Mouse (Mus musculus) midbrain, embryonic 16.5 days (tissue): ENCODE data around the gene Gm20431. TPM values are rescaled to one million over a fixed set of nuclear protein-coding genes. Genes with fewer than 3 reads are reported as not detected.

Experiments used
- ATAC-seq: fragments of 200-750 bp; cut with Nextera tagmentation; 2 replicates; pipeline ENCODE4 v1.8.0; 2017; ENCODE audit warnings: moderate TSS enrichment
- H3K27ac ChIP-seq: fragments of 300-500 bp; sonication (generic); 2 replicates; pipeline ENCODE4 v1.5.1; 2014; ENCODE audit warnings: mild to moderate bottlenecking, low read length, mixed read lengths
- H3K27me3 ChIP-seq: fragments of 300-500 bp; sonication (generic); 2 replicates; pipeline ENCODE4 v1.6.1; 2014; ENCODE audit warnings: low read depth, low read length, mixed read lengths; ENCODE audit not compliant: control insufficient read depth, insufficient read depth
- H3K36me3 ChIP-seq: fragments of 300-500 bp; sonication (generic); 2 replicates; pipeline ENCODE4 v1.6.1; 2014; ENCODE audit warnings: mild to moderate bottlenecking, low read length, moderate library complexity, mixed read lengths; ENCODE audit not compliant: control insufficient read depth, insufficient read depth
- H3K4me1 ChIP-seq: fragments of 300-500 bp; sonication (generic); 2 replicates; pipeline ENCODE4 v1.6.1; 2014; ENCODE audit warnings: mild to moderate bottlenecking, low read length, mixed read lengths; ENCODE audit not compliant: control insufficient read depth, insufficient read depth
- H3K4me2 ChIP-seq: fragments of 300-500 bp; sonication (generic); 2 replicates; pipeline ENCODE4 v1.6.1; 2014; ENCODE audit warnings: mild to moderate bottlenecking, low read length, mixed read lengths
- H3K4me3 ChIP-seq: fragments of 300-500 bp; sonication (generic); 2 replicates; pipeline ENCODE4 v1.5.1; 2014; ENCODE audit warnings: low read depth, mild to moderate bottlenecking, low read length, moderate library complexity, mixed read lengths
- H3K9ac ChIP-seq: fragments of 300-500 bp; sonication (generic); 2 replicates; pipeline ENCODE4 v1.6.1; 2014; ENCODE audit warnings: low read depth, low read length, mixed read lengths
- H3K9me3 ChIP-seq: fragments of 300-500 bp; sonication (generic); replicated peaks from 2 replicates; pipeline ENCODE4 v1.6.1; 2014; ENCODE audit warnings: mild to moderate bottlenecking, low read length, mixed read lengths; ENCODE audit not compliant: control insufficient read depth, poor library complexity, severe bottlenecking
- WGBS: fragments of 180-500 bp; shearing (Covaris S2); extraction: QIAGEN DNeasy Blood & Tissue Kit; methylation state at CpG from one replicate; pipeline ENCODE4 v1.1.7; 2014; 5-methylcytosine and 5-hydroxymethylcytosine counted together
- polyA plus RNA-seq: library from polyadenylated mRNA; unstranded; fragments of >200 nt; fragmentation: Nextera tagmentation; extraction: Ambion mirVana; gene quantifications from 2 replicates; pipeline ENCODE4 v1.2.1, GENCODE M21; 2015

Gene Gm20431
- polyA plus RNA-seq, 1 experiment from 2014 or later = 9.2 TPM

- ATAC-seq = no peak
- Histone ChIP-seq H3K9me3 (no peaks in the 10 kb centered on the region), H3K4me3 (no peak overlapping the region), H3K9ac (no peak overlapping the region), H3K27ac (no peak overlapping the region), H3K4me2 (no peak overlapping the region), H3K27me3 (peaks cover 35% of the 10 kb centered on the region), H3K36me3 (no peaks in the 10 kb centered on the region), H3K4me1 (peaks cover 11% of the 10 kb centered on the region)
- 79% methylated on average over 16 of the region's 16 CpGs for WGBS
Measured at GRCm38 (mm10) chr2:167686382-167687249, 25.3 kb upstream of the Gm20431 start.

- H3K27me3 ChIP-seq = peaks cover 28% of the 10 kb centered on the region
Measured at GRCm38 (mm10) chr2:167685865-167686264, 24.6 kb upstream of the Gm20431 start.

GRCm38 (mm10) chr2:167685137-167685536, 23.8 kb upstream of the Gm20431 start:
- H3K4me2 ChIP-seq = no peak overlapping the region
- 5% methylated on average over 8 of the region's 8 CpGs for WGBS
- H3K36me3 ChIP-seq = no peaks in the 10 kb centered on the region
- peaks cover 11% of the 10 kb centered on the region for H3K4me1 ChIP-seq
- no peak overlapping the region for H3K4me3 ChIP-seq
- peaks cover 21% of the 10 kb centered on the region for H3K27me3 ChIP-seq
- no peak overlapping the region for H3K27ac ChIP-seq
- ATAC-seq = 0 out of 2 replicates have a peak, but pooled peaks have one; percentile 7
- H3K9ac ChIP-seq = no peak overlapping the region
- H3K9me3 ChIP-seq = no peaks in the 10 kb centered on the region

More at GRCm38 (mm10) chr2:167685865-167686264, 24.6 kb upstream of the Gm20431 start:
- Histone ChIP-seq H3K9ac (no peak overlapping the region), H3K9me3 (no peaks in the 10 kb centered on the region), H3K36me3 (no peaks in the 10 kb centered on the region), H3K27ac (no peak overlapping the region), H3K4me2 (no peak overlapping the region), H3K4me3 (no peak overlapping the region), H3K4me1 (peaks cover 11% of the 10 kb centered on the region)
- no peak for ATAC-seq
- 94% methylated on average over 3 of the region's 3 CpGs for WGBS

GRCm38 (mm10) chr2:167683721-167684120, 22.4 kb upstream of the Gm20431 start:
- no peak overlapping the region for H3K4me2 ChIP-seq
- 80% methylated on average over 3 of the region's 3 CpGs for WGBS
- no peak for ATAC-seq
- peaks cover 13% of the 10 kb centered on the region for H3K27me3 ChIP-seq
- no peaks in the 10 kb centered on the region for H3K36me3 ChIP-seq
- no peak overlapping the region for H3K4me3 ChIP-seq
- 0 out of 2 replicates have a peak, but pooled peaks cover 5% of the 10 kb centered on the region for H3K4me1 ChIP-seq
- no peaks in the 10 kb centered on the region for H3K9me3 ChIP-seq
- no peak overlapping the region for H3K9ac ChIP-seq
- no peak overlapping the region for H3K27ac ChIP-seq

- ATAC-seq = no peak
- WGBS = 60% methylated on average over 5 of the region's 5 CpGs
Measured at GRCm38 (mm10) chr2:167680657-167681056, 19.4 kb upstream of the Gm20431 start.

GRCm38 (mm10) chr2:167679902-167680430, 18.7 kb upstream of the Gm20431 start:
- no peaks in the 10 kb centered on the region for H3K36me3 ChIP-seq
- ATAC-seq = peak; percentile 84
- no peak overlapping the region for H3K9ac ChIP-seq
- H3K4me3 ChIP-seq = no peak overlapping the region
- no peak overlapping the region for H3K4me2 ChIP-seq
- H3K4me1 ChIP-seq = no peaks in the 10 kb centered on the region
- H3K27ac ChIP-seq = no peak overlapping the region
- H3K9me3 ChIP-seq = no peaks in the 10 kb centered on the region
- 4% methylated on average over 13 of the region's 13 CpGs for WGBS
- H3K27me3 ChIP-seq = no peaks in the 10 kb centered on the region

More at GRCm38 (mm10) chr2:167680657-167681056, 19.4 kb upstream of the Gm20431 start:
- H3K4me1 ChIP-seq = no peaks in the 10 kb centered on the region
- H3K4me3 ChIP-seq = no peak overlapping the region
- no peak overlapping the region for H3K27ac ChIP-seq
- 0 out of 2 replicates have a peak, but pooled peaks cover 4% of the 10 kb centered on the region for H3K27me3 ChIP-seq
- H3K9ac ChIP-seq = no peak overlapping the region
- no peak overlapping the region for H3K4me2 ChIP-seq
- H3K9me3 ChIP-seq = no peaks in the 10 kb centered on the region
- no peaks in the 10 kb centered on the region for H3K36me3 ChIP-seq

GRCm38 (mm10) chr2:167678600-167678999, 17.3 kb upstream of the Gm20431 start:
- Histone ChIP-seq H3K9ac (no peak overlapping the region), H3K4me2 (no peak overlapping the region), H3K27ac (no peak overlapping the region), H3K36me3 (no peaks in the 10 kb centered on the region), H3K4me1 (no peaks in the 10 kb centered on the region), H3K9me3 (no peaks in the 10 kb centered on the region), H3K4me3 (no peak overlapping the region), H3K27me3 (no peaks in the 10 kb centered on the region)
- 57% methylated on average over 5 of the region's 5 CpGs for WGBS
- ATAC-seq = no peak

GRCm38 (mm10) chr2:167675120-167675909, 14.0 kb upstream of the Gm20431 start:
- Histone ChIP-seq H3K36me3 (no peaks in the 10 kb centered on the region), H3K9me3 (no peaks in the 10 kb centered on the region), H3K4me3 (no peak overlapping the region), H3K4me1 (no peaks in the 10 kb centered on the region; the same call in 1 of the 2 replicates), H3K27me3 (no peaks in the 10 kb centered on the region), H3K9ac (no peak overlapping the region), H3K27ac (no peak overlapping the region), H3K4me2 (no peak overlapping the region)
- ATAC-seq = no peak
- 47% methylated on average over 14 of the region's 14 CpGs for WGBS
